ENCODE assay signal across 15 mouse cellular contexts in the genomic region with DNA sequence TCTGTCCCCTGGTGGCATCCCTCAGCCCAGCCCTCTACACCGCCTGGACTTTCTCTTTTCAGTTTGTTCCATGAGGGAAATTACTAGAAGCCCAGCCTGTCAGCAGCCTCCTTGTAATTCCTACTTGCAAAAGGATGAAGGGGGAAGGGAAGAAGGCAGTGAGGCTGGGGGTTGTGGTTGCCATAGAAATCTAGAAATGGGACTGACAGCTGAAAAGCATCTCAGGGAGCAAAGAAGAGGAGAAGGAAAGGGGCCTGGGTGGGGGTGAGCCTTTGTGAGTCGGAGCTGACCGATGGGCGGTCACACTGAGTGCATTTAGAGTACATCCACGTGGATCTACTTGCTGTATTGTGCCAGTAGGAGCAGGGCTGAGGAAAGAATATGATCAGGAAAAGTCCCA. TPM values are rescaled to one million over a fixed set of nuclear protein-coding genes. Genes with fewer than 3 reads are reported as not detected.
DNase-seq lines count a peak whose midpoint lies in the region; ATAC-seq and TF ChIP-seq lines count a peak whose summit lies in the region.
"Had no signal": no experiment of that assay in that cellular context is flagged by ENCODE, and none has a peak within 500 bp of the region (broad histone marks: within the 10 kb centered on the region; RNA-seq: fewer than 3 reads in every experiment).

No protein-coding gene starts in this region.

- no peak overlapping the region for H3K4me3 ChIP-seq in stomach, embryonic 14.5 days (ENCODE audit: low read depth, low read length)
- H3K4me3 ChIP-seq in stomach, postnatal 0 days (ENCODE audit: low read depth, low read length), result no peak overlapping the region
- no peak overlapping the region for H3K4me3 ChIP-seq in hindbrain, embryonic 10.5 days
- H3K4me3 ChIP-seq in midbrain, embryonic 13.5 days (replicated peaks), result no peak overlapping the region
- H3K4me3 ChIP-seq: embryonic facial prominence, embryonic 12.5 days; limb, embryonic 13.5 days had no signal

- no peak overlapping the region for H3K27ac ChIP-seq in stomach, embryonic 14.5 days (ENCODE audit: low read length)
- H3K27ac ChIP-seq in stomach, postnatal 0 days (replicated peaks), result no peak overlapping the region
- peak overlapping the region; percentile 77 for H3K27ac ChIP-seq in hindbrain, embryonic 10.5 days
- H3K27ac ChIP-seq in midbrain, embryonic 13.5 days, result peak overlapping the region; percentile 75
- H3K27ac ChIP-seq: embryonic facial prominence, embryonic 12.5 days; limb, embryonic 13.5 days had no signal

- WGBS in stomach, embryonic 14.5 days, result 37% methylated on average over 5 of the region's 5 CpGs
- WGBS in stomach, postnatal 0 days, result 51% methylated on average over 5 of the region's 5 CpGs
- 23% methylated on average over 5 of the region's 5 CpGs for whole genome bisulfite sequencing in hindbrain, embryonic 10.5 days
- WGBS in midbrain, embryonic 13.5 days, result 3% methylated on average over 5 of the region's 5 CpGs

- 0 out of 2 replicates have a peak, but pooled peaks have one; percentile 14 for ATAC-seq in stomach, embryonic 14.5 days (ENCODE audit: insufficient number of reproducible peaks, insufficient read depth, low FRiP score, low read depth)
- ATAC-seq in stomach, postnatal 0 days (ENCODE audit: low FRiP score, low TSS enrichment), result no peak
- ATAC-seq in midbrain, embryonic 13.5 days, result peak; percentile 86
- ATAC-seq: lung, postnatal 0 days had no signal

- H3K27me3 ChIP-seq in stomach, embryonic 14.5 days (ENCODE audit: control insufficient read depth, insufficient read depth, low read length), result no peaks in the 10 kb centered on the region
- no peaks in the 10 kb centered on the region for H3K27me3 ChIP-seq in stomach, postnatal 0 days (ENCODE audit: control insufficient read depth, insufficient read depth, low read length)
- no peaks in the 10 kb centered on the region for H3K27me3 ChIP-seq in hindbrain, embryonic 10.5 days (ENCODE audit: insufficient read depth, poor library complexity, severe bottlenecking)
- H3K27me3 ChIP-seq in midbrain, embryonic 13.5 days, result no peaks in the 10 kb centered on the region
- H3K27me3 ChIP-seq: embryonic facial prominence, embryonic 12.5 days; limb, embryonic 13.5 days had no signal

- no peak overlapping the region for H3K4me2 ChIP-seq in stomach, embryonic 14.5 days (replicated peaks; ENCODE audit: low read depth, low read length)
- H3K4me2 ChIP-seq in stomach, postnatal 0 days (replicated peaks; ENCODE audit: low read depth), result no peak overlapping the region
- H3K4me2 ChIP-seq in midbrain, embryonic 13.5 days (replicated peaks), result no peak overlapping the region
- H3K4me2 ChIP-seq: embryonic facial prominence, embryonic 12.5 days; heart, embryonic 11.5 days; limb, embryonic 13.5 days had no signal

- no peak for TF ChIP-seq CTCF in stomach, postnatal 0 days (IDR thresholded peaks at IDR 0.05; ENCODE audit: low read depth)

- H3K36me3 ChIP-seq in stomach, embryonic 14.5 days (ENCODE audit: control insufficient read depth, insufficient read depth, low read length), result no peaks in the 10 kb centered on the region
- H3K36me3 ChIP-seq in stomach, postnatal 0 days (ENCODE audit: control insufficient read depth, insufficient read depth, low read length), result no peaks in the 10 kb centered on the region
- no peaks in the 10 kb centered on the region for H3K36me3 ChIP-seq in hindbrain, embryonic 10.5 days
- H3K36me3 ChIP-seq in midbrain, embryonic 13.5 days, result no peaks in the 10 kb centered on the region
- H3K36me3 ChIP-seq: embryonic facial prominence, embryonic 12.5 days; limb, embryonic 13.5 days had no signal

- no peak for TF ChIP-seq EP300 in stomach, postnatal 0 days (optimal IDR thresholded peaks at IDR 0.05)

- no peak overlapping the region for H3K9ac ChIP-seq in stomach, embryonic 14.5 days (replicated peaks; ENCODE audit: low read depth, low read length)
- no peak overlapping the region for H3K9ac ChIP-seq in stomach, postnatal 0 days (ENCODE audit: low read length)
- 0 out of 2 replicates have a peak overlapping the region, but pooled peaks have one; percentile 5 for H3K9ac ChIP-seq in midbrain, embryonic 13.5 days (replicated peaks)
- H3K9ac ChIP-seq: embryonic facial prominence, embryonic 12.5 days; limb, embryonic 13.5 days had no signal

- no peak for DNase-seq in stomach, postnatal 0 days (ENCODE audit: low spot score)
- peak; percentile 50 for DNase-seq in hindbrain, embryonic 10.5 days (ENCODE audit: low spot score)
- no peak for DNase-seq in urinary bladder, postnatal 4 days (ENCODE audit: low spot score in 2 of 2)
- DNase-seq in layer of hippocampus, adult 9-10 months (ENCODE audit: low spot score), result no peak
- no peak for DNase-seq in cerebellum, adult 9-11 months
- no peak for DNase-seq in heart, adult 9 months (ENCODE audit: low spot score in 2 of 2)
- DNase-seq: adrenal gland, adult 2 months; thymus, postnatal 36 days had no signal

- H3K4me1 ChIP-seq in stomach, embryonic 14.5 days (ENCODE audit: control insufficient read depth, insufficient read depth, low read length), result peaks cover 4% of the 10 kb centered on the region; the same call in 1 of the 2 replicates
- H3K4me1 ChIP-seq in stomach, postnatal 0 days (replicated peaks; ENCODE audit: control insufficient read depth, insufficient read depth), result no peaks in the 10 kb centered on the region
- peaks cover 30% of the 10 kb centered on the region for H3K4me1 ChIP-seq in hindbrain, embryonic 10.5 days (replicated peaks)
- H3K4me1 ChIP-seq in midbrain, embryonic 13.5 days (replicated peaks), result peaks cover 36% of the 10 kb centered on the region

- no peaks in the 10 kb centered on the region for H3K9me3 ChIP-seq in stomach, embryonic 14.5 days (ENCODE audit: control insufficient read depth, low read depth, low read length)
- no peaks in the 10 kb centered on the region for H3K9me3 ChIP-seq in stomach, postnatal 0 days (ENCODE audit: control insufficient read depth, low read length)
- H3K9me3 ChIP-seq in hindbrain, embryonic 10.5 days, result no peaks in the 10 kb centered on the region
- no peaks in the 10 kb centered on the region for H3K9me3 ChIP-seq in midbrain, embryonic 13.5 days
- H3K9me3 ChIP-seq: embryonic facial prominence, embryonic 12.5 days; limb, embryonic 13.5 days had no signal

RNA-seq across cellular contexts. Expression of a gene that starts 47.2 kb away (rescaled TPM):
- polyA plus RNA-seq in stomach, embryonic 14.5 days (2014; fragmentation: Nextera tagmentation; extraction: Ambion mirVana), result 0.24 TPM in 1 of 2 replicates, not detected in the other
- polyA plus RNA-seq in stomach, postnatal 0 days (2015; fragmentation: Nextera tagmentation; extraction: Ambion mirVana), result not detected in 2 replicates
- 0.17 and 0.33 TPM in 2 replicates for polyA plus RNA-seq in hindbrain, embryonic 10.5 days (2016; fragmentation: Nextera tagmentation; extraction: Ambion mirVana)
- polyA plus RNA-seq in midbrain, embryonic 13.5 days (2015; fragmentation: Nextera tagmentation; extraction: Ambion mirVana), result 0.94 and 1.1 TPM in 2 replicates
- polyA plus RNA-seq: adrenal gland, adult 2 months; embryonic facial prominence, embryonic 12.5 days; heart, embryonic 11.5 days; kidney, embryonic 16.5 days; limb, embryonic 13.5 days; lung, postnatal 0 days had no signal

Comparison
In these comparisons a context has a peak if more than half of its experiments do, and no peak if none do; other contexts are left out.
1. H3K27ac ChIP-seq: peak in hindbrain, embryonic 10.5 days (single experiment) and midbrain, embryonic 13.5 days (single experiment); none in stomach, embryonic 14.5 days (single experiment) and stomach, postnatal 0 days (single experiment).